7 mouse cellular contexts compared by ENCODE assay signal in genomic region chr11:101081659-101082058, GRCm38 (mm10). TPM values are rescaled to one million over a fixed set of nuclear protein-coding genes. Genes with fewer than 3 reads are reported as not detected.
DNase-seq lines count a peak whose midpoint lies in the region; ATAC-seq and TF ChIP-seq lines count a peak whose summit lies in the region.

No protein-coding gene starts in this region.

- H3K4me3 ChIP-seq in spleen, adult 2 months (ENCODE audit: extremely low read depth, insufficient read depth, insufficient read length) = peak overlapping the region; percentile 72; the same call in 1 of the 2 replicates
- peak overlapping the region; percentile 84 for H3K4me3 ChIP-seq in forebrain, embryonic 12.5 days (replicated peaks)
- peak overlapping the region; percentile 64 for H3K4me3 ChIP-seq in liver, embryonic 11.5 days (ENCODE audit: low read depth, low read length)
- peak overlapping the region; percentile 56 for H3K4me3 ChIP-seq in stomach, postnatal 0 days (ENCODE audit: low read depth, low read length)

- no peak for TF ChIP-seq EP300 in stomach, postnatal 0 days (optimal IDR thresholded peaks at IDR 0.05)

- no peak for DNase-seq in spleen, adult 2 months (ENCODE audit: low read depth in 1 of 2, low spot score in 2 of 2)
- no peak for DNase-seq in spleen, postnatal 36 days (ENCODE audit: low spot score in 2 of 2)
- no peak for DNase-seq in liver, embryonic 11.5 days (ENCODE audit: low spot score)
- no peak for DNase-seq in stomach, postnatal 0 days (ENCODE audit: low spot score)
- DNase-seq in Muller cell, postnatal 12 days (ENCODE audit: inconsistent ontology term) = no peak
- no peak for DNase-seq in frontal cortex, postnatal 14 days (ENCODE audit: low spot score in 2 of 2)

- no peak for TF ChIP-seq POLR2A in spleen, adult 2 months (IDR thresholded peaks at IDR 0.05; ENCODE audit: low read depth, low read length)

- peaks cover 6% of the 10 kb centered on the region for H3K27me3 ChIP-seq in spleen, adult 2 months (ENCODE audit: control insufficient read depth, insufficient read depth, low read length)
- H3K27me3 ChIP-seq in forebrain, embryonic 12.5 days = peaks cover 48% of the 10 kb centered on the region
- peaks cover 45% of the 10 kb centered on the region for H3K27me3 ChIP-seq in liver, embryonic 11.5 days (replicated peaks; ENCODE audit: control insufficient read depth, insufficient read depth, low read length)
- peaks cover 9% of the 10 kb centered on the region; the same call in 1 of the 2 replicates for H3K27me3 ChIP-seq in stomach, postnatal 0 days (ENCODE audit: control insufficient read depth, insufficient read depth, low read length)

- no peaks in the 10 kb centered on the region for H3K9me3 ChIP-seq in forebrain, embryonic 12.5 days
- H3K9me3 ChIP-seq in liver, embryonic 11.5 days (ENCODE audit: control insufficient read depth, low read length) = no peaks in the 10 kb centered on the region
- no peaks in the 10 kb centered on the region for H3K9me3 ChIP-seq in stomach, postnatal 0 days (ENCODE audit: control insufficient read depth, low read length)

- WGBS in spleen, adult 2 months = 18% methylated on average over 10 of the region's 10 CpGs
- 4% methylated on average over 10 of the region's 10 CpGs for WGBS in forebrain, embryonic 12.5 days
- 10% methylated on average over 10 of the region's 10 CpGs for WGBS in liver, embryonic 11.5 days
- WGBS in stomach, postnatal 0 days = 6% methylated on average over 10 of the region's 10 CpGs

- peak overlapping the region; percentile 48 for H3K9ac ChIP-seq in forebrain, embryonic 12.5 days
- H3K9ac ChIP-seq in liver, embryonic 11.5 days (ENCODE audit: low read depth, low read length) = peak overlapping the region; percentile 58
- peak overlapping the region; percentile 50 for H3K9ac ChIP-seq in stomach, postnatal 0 days (ENCODE audit: low read length)

- H3K36me3 ChIP-seq in spleen, adult 2 months (ENCODE audit: control insufficient read depth, insufficient read depth, low read length) = peaks cover 8% of the 10 kb centered on the region
- peaks cover 7% of the 10 kb centered on the region for H3K36me3 ChIP-seq in forebrain, embryonic 12.5 days (replicated peaks)
- H3K36me3 ChIP-seq in liver, embryonic 11.5 days (ENCODE audit: control insufficient read depth, insufficient read depth, low read length) = peaks cover 2% of the 10 kb centered on the region; the same call in 1 of the 2 replicates
- H3K36me3 ChIP-seq in stomach, postnatal 0 days (ENCODE audit: control insufficient read depth, insufficient read depth, low read length) = no peaks in the 10 kb centered on the region

- peaks cover 11% of the 10 kb centered on the region; the same call in 1 of the 2 replicates for H3K4me1 ChIP-seq in spleen, adult 2 months (ENCODE audit: control insufficient read depth, insufficient read depth, insufficient read length)
- peaks cover 39% of the 10 kb centered on the region for H3K4me1 ChIP-seq in forebrain, embryonic 12.5 days
- H3K4me1 ChIP-seq in liver, embryonic 11.5 days (replicated peaks; ENCODE audit: control insufficient read depth, insufficient read depth, low read length) = peaks cover 26% of the 10 kb centered on the region
- H3K4me1 ChIP-seq in stomach, postnatal 0 days (replicated peaks; ENCODE audit: control insufficient read depth, insufficient read depth) = peaks cover 3% of the 10 kb centered on the region; the same call in 1 of the 2 replicates

- no peak for TF ChIP-seq CTCF in spleen, adult 2 months (IDR thresholded peaks at IDR 0.05; ENCODE audit: extremely low read depth, insufficient read depth, insufficient read length, insufficient replicate concordance)
- no peak for TF ChIP-seq CTCF in stomach, postnatal 0 days (IDR thresholded peaks at IDR 0.05; ENCODE audit: low read depth)

- peak overlapping the region; percentile 96 for H3K4me2 ChIP-seq in forebrain, embryonic 12.5 days
- H3K4me2 ChIP-seq in liver, embryonic 11.5 days = peak overlapping the region; percentile 74
- H3K4me2 ChIP-seq in stomach, postnatal 0 days (replicated peaks; ENCODE audit: low read depth) = peak overlapping the region; percentile 94

- H3K27ac ChIP-seq in spleen, adult 2 months (ENCODE audit: insufficient read depth, low read length) = peak overlapping the region; percentile 89
- peak overlapping the region; percentile 90 for H3K27ac ChIP-seq in forebrain, embryonic 12.5 days
- peak overlapping the region; percentile 26; the same call in 1 of the 2 replicates for H3K27ac ChIP-seq in liver, embryonic 11.5 days (ENCODE audit: low read depth, low read length)
- H3K27ac ChIP-seq in stomach, postnatal 0 days (replicated peaks) = peak overlapping the region; percentile 91

- no peak for ATAC-seq in forebrain, embryonic 12.5 days (ENCODE audit: low FRiP score)
- no peak for ATAC-seq in liver, embryonic 11.5 days (replicated peaks; ENCODE audit: low FRiP score)
- no peak for ATAC-seq in stomach, postnatal 0 days (ENCODE audit: low FRiP score, low TSS enrichment)

RNA-seq across cellular contexts. Expression of gene Coasy, which starts 0.7 kb away (rescaled TPM):
- polyA plus RNA-seq in spleen, adult 2 months (2012; rRNA removed) = 26.6 and 36.9 TPM in 2 replicates
- 50.7 and 50.9 TPM in 2 replicates for polyA plus RNA-seq in forebrain, embryonic 12.5 days (2016; fragmentation: Nextera tagmentation; extraction: Ambion mirVana)
- polyA plus RNA-seq in liver, embryonic 11.5 days (2014; fragmentation: Nextera tagmentation; extraction: Ambion mirVana) = 43.3 and 45.8 TPM in 2 replicates
- 26.4 and 26.8 TPM in 2 replicates for polyA plus RNA-seq in stomach, postnatal 0 days (2015; fragmentation: Nextera tagmentation; extraction: Ambion mirVana)

RNA-seq across cellular contexts. Expression of gene Hsd17b1, which starts 3.4 kb away (rescaled TPM):
- 1.2 and 1.3 TPM in 2 replicates for polyA plus RNA-seq in spleen, adult 2 months (2012; rRNA removed)
- polyA plus RNA-seq in forebrain, embryonic 12.5 days (2016; fragmentation: Nextera tagmentation; extraction: Ambion mirVana) = 0.19 and 0.33 TPM in 2 replicates
- 0.12 and 0.27 TPM in 2 replicates for polyA plus RNA-seq in liver, embryonic 11.5 days (2014; fragmentation: Nextera tagmentation; extraction: Ambion mirVana)
- polyA plus RNA-seq in stomach, postnatal 0 days (2015; fragmentation: Nextera tagmentation; extraction: Ambion mirVana) = 0.08 TPM in 1 of 2 replicates, not detected in the other

RNA-seq across cellular contexts. Expression of gene Mlx, which starts 5.4 kb away (rescaled TPM):
- 20.3 and 23.9 TPM in 2 replicates for polyA plus RNA-seq in spleen, adult 2 months (2012; rRNA removed)
- 47.6 and 52.6 TPM in 2 replicates for polyA plus RNA-seq in forebrain, embryonic 12.5 days (2016; fragmentation: Nextera tagmentation; extraction: Ambion mirVana)
- polyA plus RNA-seq in liver, embryonic 11.5 days (2014; fragmentation: Nextera tagmentation; extraction: Ambion mirVana) = 45.3 and 45.6 TPM in 2 replicates
- polyA plus RNA-seq in stomach, postnatal 0 days (2015; fragmentation: Nextera tagmentation; extraction: Ambion mirVana) = 42.3 and 42.4 TPM in 2 replicates

RNA-seq across cellular contexts. Expression of gene Naglu, which starts 11.8 kb away (rescaled TPM):
- polyA plus RNA-seq in spleen, adult 2 months (2012; rRNA removed) = 28.6 and 34.8 TPM in 2 replicates
- polyA plus RNA-seq in forebrain, embryonic 12.5 days (2016; fragmentation: Nextera tagmentation; extraction: Ambion mirVana) = 7.8 and 8.7 TPM in 2 replicates
- 7.7 and 8.0 TPM in 2 replicates for polyA plus RNA-seq in liver, embryonic 11.5 days (2014; fragmentation: Nextera tagmentation; extraction: Ambion mirVana)
- 16.0 and 17.1 TPM in 2 replicates for polyA plus RNA-seq in stomach, postnatal 0 days (2015; fragmentation: Nextera tagmentation; extraction: Ambion mirVana)

RNA-seq across cellular contexts. Expression of gene Psmc3ip, which starts 13.6 kb away (rescaled TPM):
- 0.85 and 0.90 TPM in 2 replicates for polyA plus RNA-seq in spleen, adult 2 months (2012; rRNA removed)
- 59.0 and 62.1 TPM in 2 replicates for polyA plus RNA-seq in forebrain, embryonic 12.5 days (2016; fragmentation: Nextera tagmentation; extraction: Ambion mirVana)
- 40.7 and 42.8 TPM in 2 replicates for polyA plus RNA-seq in liver, embryonic 11.5 days (2014; fragmentation: Nextera tagmentation; extraction: Ambion mirVana)
- polyA plus RNA-seq in stomach, postnatal 0 days (2015; fragmentation: Nextera tagmentation; extraction: Ambion mirVana) = 10.6 and 11.8 TPM in 2 replicates

Comparison
In these comparisons a context has a peak if more than half of its experiments do, and no peak if none do; other contexts are left out.
1. H3K27ac ChIP-seq: peak in every context shown above with its lines; median percentile 91 in stomach, postnatal 0 days; 90 in forebrain, embryonic 12.5 days; 89 in spleen, adult 2 months; 26 in liver, embryonic 11.5 days.